7 mouse cellular contexts compared by ENCODE assay signal in genomic region chr15:86185689-86186569, GRCm38 (mm10). TPM values are rescaled to one million over a fixed set of nuclear protein-coding genes. Genes with fewer than 3 reads are reported as not detected.
A peak's percentile ranks its signal among the peaks of the same experiment; 100 is the strongest.
DNase-seq lines count a peak whose midpoint lies in the region; ATAC-seq and TF ChIP-seq lines count a peak whose summit lies in the region.

Gene Cerk (minus strand): TSS chr15:86186141.

- no peaks in the 10 kb centered on the region for H3K27me3 ChIP-seq in small intestine, adult 2 months (ENCODE audit: control insufficient read depth, insufficient read depth, low read length)

- peak; percentile 91 to 96 for DNase-seq in adrenal gland, adult (ENCODE audit: inconsistent age in 2 of 2, low spot score in 1 of 2)
- peak; percentile 78 for DNase-seq in gastrocnemius, postnatal 36 days
- peak; percentile 83 to 90 for DNase-seq in left cerebral cortex, postnatal 25 days (ENCODE audit: low spot score in 2 of 2)

- ATAC-seq in inflammation-experienced regulatory T-cells, adult 6 months: peak; percentile 62
- peak; percentile 73 for ATAC-seq in megakaryocyte-erythroid progenitor cell, adult 5-6 weeks (replicated peaks; ENCODE audit: low FRiP score, low TSS enrichment, poor library complexity, severe bottlenecking)

- peak; percentile 22; the same call in 1 of the 2 replicates for TF ChIP-seq CTCF in cortical plate, adult 2 months (IDR thresholded peaks at IDR 0.05; ENCODE audit: extremely low read depth, insufficient read depth, low read length)
- peak; percentile 27; the same call in 1 of the 2 replicates for TF ChIP-seq CTCF in small intestine, adult 2 months (IDR thresholded peaks at IDR 0.05; ENCODE audit: extremely low read depth, insufficient read length, insufficient replicate concordance, low read depth, low read length)

- peak within 1 kb of the TSS; percentile 89 for H3K4me3 ChIP-seq in cortical plate, adult 2 months (ENCODE audit: insufficient read depth, low read length)
- H3K4me3 ChIP-seq in small intestine, adult 2 months (ENCODE audit: low read depth, low read length): peak within 1 kb of the TSS; percentile 97

- peaks cover 12% of the 10 kb centered on the region for H3K4me1 ChIP-seq in cortical plate, adult 2 months (ENCODE audit: control insufficient read depth, insufficient read depth, low read length)
- H3K4me1 ChIP-seq in small intestine, adult 2 months (ENCODE audit: control insufficient read depth, insufficient read depth, insufficient read length, low read length): peaks cover 48% of the 10 kb centered on the region

- WGBS in small intestine, adult 2 months: 3% methylated on average over 42 of the region's 43 CpGs

- intact Hi-C loops in gastrocnemius, postnatal 36 days (cut with DNase I): no loop called here
- intact Hi-C loops in left cerebral cortex, postnatal 25 days (cut with DNase I): no loop called here

- peak within 1 kb of the TSS; percentile 96 for H3K27ac ChIP-seq in cortical plate, adult 2 months (ENCODE audit: insufficient read depth, low read length)
- H3K27ac ChIP-seq in small intestine, adult 2 months (ENCODE audit: insufficient read depth, low read depth, low read length): peak within 1 kb of the TSS; percentile 97

- peak; percentile 81 for TF ChIP-seq POLR2A in cortical plate, adult 2 months (IDR thresholded peaks at IDR 0.05; ENCODE audit: extremely low read depth, insufficient read depth, low read length)
- peak; percentile 68 for TF ChIP-seq POLR2A in small intestine, adult 2 months (IDR thresholded peaks at IDR 0.05; ENCODE audit: low read depth, low read length)

- no peaks in the 10 kb centered on the region for H3K36me3 ChIP-seq in small intestine, adult 2 months (ENCODE audit: control insufficient read depth, insufficient read depth, low read length)

RNA-seq across cellular contexts. Expression of gene Cerk, which starts in this region (rescaled TPM):
- polyA plus RNA-seq in cortical plate, adult 2 months (2012; rRNA removed): 42.8 and 44.7 TPM in 2 replicates
- total RNA-seq in gastrocnemius, postnatal 36 days (2021): 1 to 10 TPM; 3.6 to 5.3 TPM
- 1 to 10 TPM; 2.3 to 6.6 (median 5.9) TPM for polyA plus RNA-seq in inflammation-experienced regulatory T-cells, adult 6 months (2017; shearing (Covaris generic))
- total RNA-seq in left cerebral cortex, postnatal 25 days (2021): 10 to 100 TPM; 53.6 to 55.1 TPM
- total RNA-seq in megakaryocyte-erythroid progenitor cell, adult 5-6 weeks (2014; fragmentation: Nextera tagmentation): 5.6 and 7.1 TPM in 2 replicates
- 3.5 and 6.1 TPM in 2 replicates for total RNA-seq in megakaryocyte-erythroid progenitor cell, adult 5-6 weeks (2017)
- polyA plus RNA-seq in small intestine, adult 2 months (2012; rRNA removed): 14.4 and 47.8 TPM in 2 replicates

Comparison
In these comparisons a context has a peak if more than half of its experiments do, and no peak if none do; other contexts are left out.
1. Peak in every context shown above with its lines: DNase-seq, ATAC-seq, H3K4me3 ChIP-seq and H3K27ac ChIP-seq.
2. RNA of gene Cerk (total RNA-seq): 53.6 to 55.1 TPM in left cerebral cortex, postnatal 25 days; 3.5 to 7.1 TPM in megakaryocyte-erythroid progenitor cell, adult 5-6 weeks and 3.6 to 5.3 TPM in gastrocnemius, postnatal 36 days; every median in the first group is over 4 times any median in the second.